Mouse (Mus musculus): ENCODE results near the gene Olfr984. TPM values are rescaled to one million over a fixed set of nuclear protein-coding genes. Genes with fewer than 3 reads are reported as not detected.

The Olfr984 gene
- polyA plus RNA-seq, 1 experiment from 2014 or later = not detected

DNA sequence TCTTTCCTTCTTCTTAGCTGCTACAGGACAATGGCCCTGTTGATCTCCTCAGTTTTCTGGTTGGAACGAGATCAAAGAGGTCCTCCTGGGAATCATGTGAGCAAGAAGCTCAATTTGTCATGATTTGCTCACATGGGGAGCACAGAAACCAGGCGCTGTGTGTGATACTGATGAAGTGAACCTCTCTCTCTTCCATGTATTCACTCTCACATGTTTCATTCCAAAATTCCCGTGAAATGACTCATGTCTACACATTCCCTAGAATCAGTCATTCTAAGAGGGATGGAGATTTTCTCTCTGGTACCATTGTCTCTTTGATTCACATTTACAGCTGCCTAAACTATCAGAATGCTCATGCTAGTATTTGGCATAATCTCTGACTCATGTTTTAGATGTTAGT lies 19.2 kb downstream of the Olfr984 start:
- H3K4me1 ChIP-seq (replicated peaks; ENCODE audit: control insufficient read depth, insufficient read depth, low read length) = no peaks in the 10 kb centered on the region
- H3K4me2 ChIP-seq (replicated peaks) = no peak overlapping the region
- H3K27ac ChIP-seq = no peak overlapping the region
- no peaks in the 10 kb centered on the region for H3K27me3 ChIP-seq (ENCODE audit: control insufficient read depth, insufficient read depth, low read length)
- no peak overlapping the region for H3K9ac ChIP-seq
- no peaks in the 10 kb centered on the region for H3K9me3 ChIP-seq (ENCODE audit: control insufficient read depth, low read length)
- DNase-seq (ENCODE audit: low spot score) (no peak), ATAC-seq (ENCODE audit: low FRiP score) (no peak)
- H3K36me3 ChIP-seq (replicated peaks; ENCODE audit: control insufficient read depth, insufficient read depth) = no peaks in the 10 kb centered on the region
- H3K4me3 ChIP-seq (replicated peaks; ENCODE audit: low read length) = no peak overlapping the region
- WGBS = 60% methylated on average over 3 of the region's 3 CpGs

- no peaks in the 10 kb centered on the region for H3K4me1 ChIP-seq (replicated peaks; ENCODE audit: control insufficient read depth, insufficient read depth, low read length)
- no peak within 1 kb of the TSS for H3K4me3 ChIP-seq (replicated peaks; ENCODE audit: low read length)
- no peaks in the 10 kb centered on the region for H3K9me3 ChIP-seq (ENCODE audit: control insufficient read depth, low read length)
- H3K36me3 ChIP-seq (replicated peaks; ENCODE audit: control insufficient read depth, insufficient read depth) = no peaks in the 10 kb centered on the region
- DNase-seq (ENCODE audit: low spot score) (no peak), ATAC-seq (ENCODE audit: low FRiP score) (no peak)
- H3K27ac ChIP-seq = no peak within 1 kb of the TSS
- H3K27me3 ChIP-seq (ENCODE audit: control insufficient read depth, insufficient read depth, low read length) = no peaks in the 10 kb centered on the region
- no peak within 1 kb of the TSS for H3K4me2 ChIP-seq (replicated peaks)
- WGBS = 87% methylated on average over 2 of the region's 2 CpGs
- no peak within 1 kb of the TSS for H3K9ac ChIP-seq
These were observed 20.5 kb downstream of the Olfr984 start, which contains the start of gene Olfr983 for GRCm38 (mm10) chr9:40093495-40093894. TSS of gene Olfr983 (minus strand) at chr9:40093595.

- Histone ChIP-seq H3K9ac (no peak within 1 kb of the TSS), H3K4me3 (replicated peaks; ENCODE audit: low read length) (no peak within 1 kb of the TSS), H3K4me2 (replicated peaks) (no peak within 1 kb of the TSS), H3K36me3 (replicated peaks; ENCODE audit: control insufficient read depth, insufficient read depth) (no peaks in the 10 kb centered on the region), H3K27me3 (ENCODE audit: control insufficient read depth, insufficient read depth, low read length) (no peaks in the 10 kb centered on the region), H3K9me3 (ENCODE audit: control insufficient read depth, low read length) (no peaks in the 10 kb centered on the region), H3K27ac (no peak within 1 kb of the TSS), H3K4me1 (replicated peaks; ENCODE audit: control insufficient read depth, insufficient read depth, low read length) (no peaks in the 10 kb centered on the region)
- 88% methylated on average over 2 of the region's 2 CpGs for WGBS
- DNase-seq (ENCODE audit: low spot score) (no peak), ATAC-seq (ENCODE audit: low FRiP score) (no peak)
These were observed 40.5 kb downstream of the Olfr984 start, which contains the start of gene Olfr982 for GRCm38 (mm10) chr9:40073529-40073928. TSS of gene Olfr982 (plus strand) at chr9:40073829.

GRCm38 (mm10) chr9:40050138-40050537 lies 63.9 kb downstream of the Olfr984 start:
- no peak overlapping the region for H3K4me2 ChIP-seq (replicated peaks)
- 93% methylated on average over 19 of the region's 19 CpGs for WGBS

More at GRCm38 (mm10) chr9:40050138-40050537, 63.9 kb downstream of the Olfr984 start:
- Histone ChIP-seq H3K9me3 (ENCODE audit: control insufficient read depth, low read length) (no peaks in the 10 kb centered on the region), H3K9ac (no peak overlapping the region), H3K27me3 (ENCODE audit: control insufficient read depth, insufficient read depth, low read length) (no peaks in the 10 kb centered on the region), H3K36me3 (replicated peaks; ENCODE audit: control insufficient read depth, insufficient read depth) (no peaks in the 10 kb centered on the region), H3K4me3 (replicated peaks; ENCODE audit: low read length) (no peak overlapping the region), H3K4me1 (replicated peaks; ENCODE audit: control insufficient read depth, insufficient read depth, low read length) (no peaks in the 10 kb centered on the region), H3K27ac (no peak overlapping the region)
- no peak for ATAC-seq (ENCODE audit: low FRiP score)
- DNase-seq (ENCODE audit: low spot score) = no peak

Other genes with a start within 250 kb of the Olfr984 start
- gene Olfr972, start 247.8 kb downstream of the Olfr984 start, polyA plus RNA-seq (2014; fragmentation: Nextera tagmentation; extraction: Ambion mirVana) = not detected in 2 replicates
- gene Olfr229, start 206.9 kb downstream of the Olfr984 start, polyA plus RNA-seq (2014; fragmentation: Nextera tagmentation; extraction: Ambion mirVana) = not detected in 2 replicates
- gene Olfr974, start 176.7 kb downstream of the Olfr984 start, polyA plus RNA-seq (2014; fragmentation: Nextera tagmentation; extraction: Ambion mirVana) = not detected in 2 replicates
- gene Olfr975, start 162.2 kb downstream of the Olfr984 start, polyA plus RNA-seq (2014; fragmentation: Nextera tagmentation; extraction: Ambion mirVana) = not detected in 2 replicates
- not detected in 2 replicates for gene Olfr976, start 153.1 kb downstream of the Olfr984 start, polyA plus RNA-seq (2014; fragmentation: Nextera tagmentation; extraction: Ambion mirVana)
- gene Olfr978, start 122.1 kb downstream of the Olfr984 start, polyA plus RNA-seq (2014; fragmentation: Nextera tagmentation; extraction: Ambion mirVana) = not detected in 2 replicates
- not detected in 2 replicates for gene Olfr979, start 110.7 kb downstream of the Olfr984 start, polyA plus RNA-seq (2014; fragmentation: Nextera tagmentation; extraction: Ambion mirVana)
- gene Olfr980, start 104.6 kb downstream of the Olfr984 start, polyA plus RNA-seq (2014; fragmentation: Nextera tagmentation; extraction: Ambion mirVana) = not detected in 2 replicates
- not detected in 2 replicates for gene Olfr981, start 92.7 kb downstream of the Olfr984 start, polyA plus RNA-seq (2014; fragmentation: Nextera tagmentation; extraction: Ambion mirVana)
- not detected in 2 replicates for gene Olfr982, start 40.4 kb downstream of the Olfr984 start, polyA plus RNA-seq (2014; fragmentation: Nextera tagmentation; extraction: Ambion mirVana)
- gene Olfr983, start 20.6 kb downstream of the Olfr984 start, polyA plus RNA-seq (2014; fragmentation: Nextera tagmentation; extraction: Ambion mirVana) = not detected in 2 replicates
- not detected in 2 replicates for gene Olfr985, start 16.0 kb upstream of the Olfr984 start, polyA plus RNA-seq (2014; fragmentation: Nextera tagmentation; extraction: Ambion mirVana)
- not detected in 2 replicates for gene Tmem225, start 33.9 kb upstream of the Olfr984 start, polyA plus RNA-seq (2014; fragmentation: Nextera tagmentation; extraction: Ambion mirVana)
- gene Olfr986, start 66.7 kb upstream of the Olfr984 start, polyA plus RNA-seq (2014; fragmentation: Nextera tagmentation; extraction: Ambion mirVana) = not detected in 2 replicates
- 11.1 and 12.1 TPM in 2 replicates for gene Zfp202, start 78.1 kb upstream of the Olfr984 start, polyA plus RNA-seq (2014; fragmentation: Nextera tagmentation; extraction: Ambion mirVana)
- gene Scn3b, start 155.0 kb upstream of the Olfr984 start, polyA plus RNA-seq (2014; fragmentation: Nextera tagmentation; extraction: Ambion mirVana) = 168 and 194 TPM in 2 replicates